Mouse (Mus musculus) CH12.LX (cell line): ENCODE results near the gene Sdccag8. TPM values are rescaled to one million over a fixed set of nuclear protein-coding genes. Genes with fewer than 3 reads are reported as not detected.

Source experiments
- DNase-seq: peaks from one replicate; pipeline ENCODE4 v3.0.0-alpha.2; 2013; ENCODE audit errors: extremely low read depth
- H3K27ac ChIP-seq: 2 replicates; pipeline ENCODE4 v1.5.1; 2012; ENCODE audit warnings: low read depth, mild to moderate bottlenecking, control low read depth, moderate library complexity; ENCODE audit not compliant: insufficient read depth
- H3K27me3 ChIP-seq: replicated peaks from 2 replicates; pipeline ENCODE3; 2012; ENCODE audit warnings: inconsistent platforms
- H3K36me3 ChIP-seq, 2 experiments: replicated peaks in 1 of 2; 2 replicates each; pipeline versions ENCODE3 to v1.6.1; 2012; ENCODE audit warnings: inconsistent platforms in 1 of 2, low read length in 1 of 2, mild to moderate bottlenecking in 1 of 2, mixed read lengths in 1 of 2, moderate library complexity in 1 of 2; ENCODE audit not compliant: control insufficient read depth in 1 of 2, insufficient read depth in 1 of 2
- H3K4me1 ChIP-seq, 2 experiments: 2 replicates each; pipeline ENCODE4 v1.6.1; 2012; ENCODE audit warnings: inconsistent platforms in 1 of 2, moderate library complexity in 1 of 2; ENCODE audit not compliant: insufficient read depth in 2 of 2, control insufficient read depth in 1 of 2
- H3K4me2 ChIP-seq: 2 replicates; pipeline ENCODE4 v1.6.1; 2012; ENCODE audit warnings: low read depth, mild to moderate bottlenecking, control low read depth; ENCODE audit not compliant: poor library complexity, insufficient read depth, severe bottlenecking
- H3K4me3 ChIP-seq, 3 experiments: fragments of 150-350 bp in 1 of 3; sonication (generic) in 1 of 3; replicated peaks in 1 of 3; 2 replicates each; pipeline versions ENCODE3 to v1.5.1; 2011 to 2012; ENCODE audit warnings: low read depth in 2 of 3, low read length in 2 of 3, mild to moderate bottlenecking in 2 of 3, moderate library complexity in 2 of 3, control low read depth in 1 of 3, improper control_type of control experiment in 1 of 3, inconsistent platforms in 1 of 3, mixed read lengths in 1 of 3; ENCODE audit not compliant: poor library complexity in 1 of 3
- H3K79me2 ChIP-seq: replicated peaks from 2 replicates; pipeline ENCODE4 v1.6.1; 2012; ENCODE audit warnings: mild to moderate bottlenecking, moderate library complexity; ENCODE audit not compliant: control insufficient read depth, poor library complexity, insufficient read depth, severe bottlenecking; ENCODE audit errors: extremely low read depth
- H3K9ac ChIP-seq: 2 replicates; pipeline ENCODE4 v1.6.1; 2012; ENCODE audit warnings: low read depth, mild to moderate bottlenecking, control low read depth, moderate library complexity; ENCODE audit not compliant: insufficient read depth
- H3K9me3 ChIP-seq: replicated peaks from 2 replicates; pipeline ENCODE3; 2012; ENCODE audit warnings: low read length, inconsistent platforms, mixed read lengths
- CHD2 ChIP-seq: IDR thresholded peaks from 2 replicates; pipeline ENCODE4 v1.6.1; 2011; ENCODE audit warnings: low read length, improper control_type of control experiment
- E2F4 ChIP-seq: IDR thresholded peaks from 2 replicates; pipeline ENCODE4 v1.6.1; 2011; ENCODE audit warnings: low read depth, low read length, improper control_type of control experiment; ENCODE audit not compliant: insufficient replicate concordance
- ELF1 ChIP-seq: IDR thresholded peaks from 2 replicates; pipeline ENCODE4 v1.6.1; 2014; ENCODE audit warnings: low read depth, mild to moderate bottlenecking, inconsistent platforms, low read length, improper control_type of control experiment
- ETS1 ChIP-seq: conservative IDR thresholded peaks from 2 replicates; pipeline ENCODE4 v1.6.1; 2012; ENCODE audit warnings: low read depth, mild to moderate bottlenecking, inconsistent platforms, low read length, improper control_type of control experiment, moderate library complexity
- IRF4 ChIP-seq: IDR thresholded peaks from 2 replicates; pipeline ENCODE4 v1.6.1; 2014; ENCODE audit warnings: low read depth, mild to moderate bottlenecking, inconsistent platforms, low read length, improper control_type of control experiment
- JUND ChIP-seq: conservative IDR thresholded peaks from 2 replicates; pipeline ENCODE4 v1.6.1; 2011; ENCODE audit warnings: low read depth, low read length, improper control_type of control experiment
- KAT2A ChIP-seq: IDR thresholded peaks from 2 replicates; pipeline ENCODE4 v1.6.1; 2012; ENCODE audit warnings: low read length, improper control_type of control experiment, inconsistent platforms; ENCODE audit not compliant: insufficient replicate concordance
- MAFK ChIP-seq: IDR thresholded peaks from 2 replicates; pipeline ENCODE4 v1.6.1; 2011; ENCODE audit warnings: low read length, improper control_type of control experiment; ENCODE audit not compliant: insufficient replicate concordance
- MAX ChIP-seq: IDR thresholded peaks from 2 replicates; pipeline ENCODE4 v1.6.1; 2011; ENCODE audit warnings: low read length, improper control_type of control experiment
- NELFE ChIP-seq: IDR thresholded peaks from 2 replicates; pipeline ENCODE4 v1.6.1; 2011; ENCODE audit warnings: low read depth, low read length, improper control_type of control experiment
- NRF1 ChIP-seq: IDR thresholded peaks from 2 replicates; pipeline ENCODE4 v1.6.1; 2014; ENCODE audit warnings: low read depth, mild to moderate bottlenecking, inconsistent platforms, low read length, improper control_type of control experiment, moderate library complexity
- PAX5 ChIP-seq: IDR thresholded peaks from 2 replicates; pipeline ENCODE4 v1.6.1; 2012; ENCODE audit warnings: low read length, inconsistent platforms, mixed read lengths
- POLR2A ChIP-seq: IDR thresholded peaks from 2 replicates; pipeline ENCODE4 v1.6.1; 2011; ENCODE audit warnings: low read depth, mild to moderate bottlenecking, improper control_type of control experiment, low read length
- POLR2AphosphoS2 ChIP-seq: IDR thresholded peaks from 2 replicates; pipeline ENCODE4 v1.6.1; 2011; ENCODE audit warnings: low read depth, low read length, improper control_type of control experiment
- SIN3A ChIP-seq: IDR thresholded peaks from 2 replicates; pipeline ENCODE4 v1.6.1; 2012; ENCODE audit warnings: low read length, improper control_type of control experiment, inconsistent platforms
- SMC3 ChIP-seq: IDR thresholded peaks from 2 replicates; pipeline ENCODE4 v1.6.1; 2011; ENCODE audit warnings: low read depth, low read length, improper control_type of control experiment
- TBP ChIP-seq: conservative IDR thresholded peaks from 2 replicates; pipeline ENCODE4 v1.6.1; 2011; ENCODE audit warnings: low read depth, low read length, improper control_type of control experiment
- TCF12 ChIP-seq: IDR thresholded peaks from 2 replicates; pipeline ENCODE4 v1.6.1; 2014; ENCODE audit warnings: low read depth, mild to moderate bottlenecking, inconsistent platforms, low read length, improper control_type of control experiment
- ZC3H11A ChIP-seq: IDR thresholded peaks from 2 replicates; pipeline ENCODE4 v1.6.1; 2012; ENCODE audit warnings: low read depth, mild to moderate bottlenecking, inconsistent platforms, low read length, improper control_type of control experiment
- ZMIZ1 ChIP-seq: IDR thresholded peaks from 2 replicates; pipeline ENCODE4 v1.6.1; 2012; ENCODE audit warnings: low read depth, mild to moderate bottlenecking, inconsistent platforms, low read length, improper control_type of control experiment
- dilution Hi-C: fragments of 300-500 bp; cut with MboI; formaldehyde crosslinking; loops from 2 replicates; pipeline ENCODE4 v1.14.3; 2020; ENCODE audit warnings: low sequenced_read_pairs; ENCODE audit not compliant: extremely low pct_unique_long_range_greater_than_20kb, extremely low pct_ligation_motif_present
- in situ Hi-C: fragments of 300-500 bp; cut with MboI; formaldehyde crosslinking; loops from 3 replicates; pipeline ENCODE4 v1.14.3; 2019; ENCODE audit warnings: low sequenced_read_pairs, low pct_ligation_motif_present, low pct_unique_long_range_greater_than_20kb, mixed read lengths
- polyA plus RNA-seq: library from polyadenylated mRNA; unstranded; fragments of >175 nt; gene quantifications from 2 replicates; pipeline ENCODE4 v1.2.1, GENCODE M21; 2012; ENCODE audit warnings: low read depth; ENCODE audit not compliant: insufficient read length
- total RNA-seq, 2 experiments: library from RNA; depleted of rRNA; stranded (reverse); fragments of 300-350 nt in 1 of 2; fragments of >200 nt in 1 of 2; gene quantifications; 2 replicates each; pipeline ENCODE4 v1.2.3; 2012 to 2014

Sdccag8 gene
- total and polyA plus RNA-seq, 3 experiments, result 10.7 to 18.7 (median 10.9) TPM

- no peak overlapping the region for H3K4me3 ChIP-seq
- in situ Hi-C loops (no loop called here), dilution Hi-C loops (no loop called here)
- H3K79me2 ChIP-seq, result no peaks in the 10 kb centered on the region
- TF ChIP-seq TBP (no peak), ZMIZ1 (no peak), JUND (no peak), PAX5 (no peak), ETS1 (no peak), KAT2A (no peak), SIN3A (no peak), ELF1 (no peak), MAFK (no peak), SMC3 (no peak)
- H3K4me2 ChIP-seq, result no peak overlapping the region
- no peak overlapping the region for H3K27ac ChIP-seq
- H3K27me3 ChIP-seq, result no peaks in the 10 kb centered on the region
- H3K4me1 ChIP-seq, result no peaks in the 10 kb centered on the region
- no peak for DNase-seq
- peaks cover 11 to 37% of the 10 kb centered on the region in 2 experiments for H3K36me3 ChIP-seq
- H3K9me3 ChIP-seq, result no peaks in the 10 kb centered on the region
- H3K9ac ChIP-seq, result no peak overlapping the region
Observed at GRCm38 (mm10) chr1:176927312-176927711, 112.9 kb downstream of the Sdccag8 start.

- peaks cover 3 to 26% of the 10 kb centered on the region in 2 experiments for H3K36me3 ChIP-seq
- dilution Hi-C loops, result no loop called here
- no peak for TF ChIP-seq SMC3
- TF ChIP-seq SIN3A, result no peak
- no peak for TF ChIP-seq JUND
- TF ChIP-seq POLR2A, result no peak
- no peak for TF ChIP-seq NELFE
- no peak for TF ChIP-seq MAFK
- TF ChIP-seq KAT2A, result no peak
- no peak for TF ChIP-seq ZC3H11A
- TF ChIP-seq TCF12, result no peak
- TF ChIP-seq CHD2, result no peak
- no peak for TF ChIP-seq NRF1
- TF ChIP-seq POLR2AphosphoS2, result no peak
- no peak for TF ChIP-seq ZMIZ1
- TF ChIP-seq E2F4, result no peak
- no peak for TF ChIP-seq IRF4
- TF ChIP-seq MAX, result no peak
Observed at GRCm38 (mm10) chr1:176929710-176930109, 115.2 kb downstream of the Sdccag8 start.

More at GRCm38 (mm10) chr1:176929710-176930109, 115.2 kb downstream of the Sdccag8 start:
- Histone ChIP-seq H3K4me3 (no peak overlapping the region), H3K79me2 (no peaks in the 10 kb centered on the region), H3K9me3 (no peaks in the 10 kb centered on the region), H3K27me3 (no peaks in the 10 kb centered on the region), H3K9ac (no peak overlapping the region), H3K4me2 (no peak overlapping the region), H3K27ac (no peak overlapping the region), H3K4me1 (no peaks in the 10 kb centered on the region)
- DNase-seq, result no peak
- in situ Hi-C loops, result no loop called here
